Mouse (Mus musculus) cerebellum, adult 2 months (tissue): ENCODE data around the gene Smap2.

Experiments used
- CTCF ChIP-seq: fragments of 200-500 bp; IDR thresholded peaks from 2 replicates; pipeline ENCODE4 v1.5.1; 2011; ENCODE audit warnings: low read depth, mild to moderate bottlenecking, control low read depth, low read length, moderate library complexity, borderline replicate concordance; ENCODE audit not compliant: insufficient read depth
- POLR2A ChIP-seq: fragments of 200-500 bp; IDR thresholded peaks from 2 replicates; pipeline ENCODE4 v1.6.1; 2011; ENCODE audit warnings: low read length, control low read depth, borderline replicate concordance; ENCODE audit not compliant: insufficient read depth

DNA sequence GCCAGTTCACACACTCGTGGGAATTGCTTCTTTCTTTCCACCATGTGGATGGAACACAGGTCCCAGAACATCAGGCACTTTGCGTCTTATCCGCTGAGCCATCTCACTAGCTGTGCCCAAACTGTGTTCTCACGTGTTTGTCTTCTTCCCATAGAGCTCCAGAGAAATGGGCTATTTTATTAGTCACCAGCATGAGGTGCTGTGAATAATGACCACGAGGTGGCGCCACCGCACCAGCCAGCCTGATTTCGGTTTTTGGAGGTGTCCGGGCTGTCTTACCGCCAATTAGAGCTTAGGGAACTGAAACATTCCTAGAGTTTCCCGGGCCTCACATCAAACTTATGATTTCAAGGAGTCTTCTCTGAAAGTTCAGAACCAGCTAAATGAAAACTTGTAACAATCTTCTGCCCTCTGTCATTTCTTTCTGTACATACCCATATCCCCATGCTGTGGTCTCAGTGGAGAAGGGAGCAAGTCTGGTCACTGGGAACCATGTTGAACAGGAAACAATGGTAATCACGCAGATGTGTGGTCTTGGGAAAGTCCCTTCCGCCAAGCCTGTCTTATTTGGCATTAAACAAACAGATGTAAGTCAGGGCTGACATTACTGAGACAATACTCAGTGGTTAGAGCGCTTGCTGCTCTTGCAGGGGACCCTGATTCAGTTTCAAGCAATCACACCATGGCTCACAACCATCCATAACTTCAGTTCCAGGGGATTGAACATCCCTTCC is 11.8 kb upstream of the Smap2 start:
- TF ChIP-seq POLR2A (no peak), CTCF (peak; percentile 67)
